Mouse (Mus musculus): ENCODE measurements around the gene Zbtb40.

Zbtb40 gene

GRCm38 (mm10) chr4:136934746-136935613 is 113.6 kb downstream of the Zbtb40 start:
- no peak for DNase-seq (ENCODE audit: low read depth, low spot score)

- no peak for DNase-seq (ENCODE audit: low read depth, low spot score)
Observed at GRCm38 (mm10) chr4:136930474-136930873, 118.1 kb downstream of the Zbtb40 start.
